Mouse (Mus musculus) CH12.LX (cell line): ENCODE data around the gene Smtnl2. TPM values are rescaled to one million over a fixed set of nuclear protein-coding genes. Genes with fewer than 3 reads are reported as not detected.

Source experiments
- DNase-seq: peaks from one replicate; pipeline ENCODE4 v3.0.0-alpha.2; 2013; ENCODE audit errors: extremely low read depth
- H3K27ac ChIP-seq: 2 replicates; pipeline ENCODE4 v1.5.1; 2012; ENCODE audit warnings: low read depth, mild to moderate bottlenecking, control low read depth, moderate library complexity; ENCODE audit not compliant: insufficient read depth
- H3K27me3 ChIP-seq: replicated peaks from 2 replicates; pipeline ENCODE3; 2012; ENCODE audit warnings: inconsistent platforms
- H3K36me3 ChIP-seq, 2 experiments: replicated peaks in 1 of 2; 2 replicates each; pipeline versions ENCODE3 to v1.6.1; 2012; ENCODE audit warnings: inconsistent platforms in 1 of 2, low read length in 1 of 2, mild to moderate bottlenecking in 1 of 2, mixed read lengths in 1 of 2, moderate library complexity in 1 of 2; ENCODE audit not compliant: control insufficient read depth in 1 of 2, insufficient read depth in 1 of 2
- H3K4me1 ChIP-seq, 2 experiments: 2 replicates each; pipeline ENCODE4 v1.6.1; 2012; ENCODE audit warnings: inconsistent platforms in 1 of 2, moderate library complexity in 1 of 2; ENCODE audit not compliant: insufficient read depth in 2 of 2, control insufficient read depth in 1 of 2
- H3K4me2 ChIP-seq: 2 replicates; pipeline ENCODE4 v1.6.1; 2012; ENCODE audit warnings: low read depth, mild to moderate bottlenecking, control low read depth; ENCODE audit not compliant: poor library complexity, insufficient read depth, severe bottlenecking
- H3K4me3 ChIP-seq, 3 experiments: fragments of 150-350 bp in 1 of 3; sonication (generic) in 1 of 3; replicated peaks in 1 of 3; 2 replicates each; pipeline versions ENCODE3 to v1.5.1; 2011 to 2012; ENCODE audit warnings: low read depth in 2 of 3, low read length in 2 of 3, mild to moderate bottlenecking in 2 of 3, moderate library complexity in 2 of 3, control low read depth in 1 of 3, improper control_type of control experiment in 1 of 3, inconsistent platforms in 1 of 3, mixed read lengths in 1 of 3; ENCODE audit not compliant: poor library complexity in 1 of 3
- H3K79me2 ChIP-seq: replicated peaks from 2 replicates; pipeline ENCODE4 v1.6.1; 2012; ENCODE audit warnings: mild to moderate bottlenecking, moderate library complexity; ENCODE audit not compliant: control insufficient read depth, poor library complexity, insufficient read depth, severe bottlenecking; ENCODE audit errors: extremely low read depth
- H3K9ac ChIP-seq: 2 replicates; pipeline ENCODE4 v1.6.1; 2012; ENCODE audit warnings: low read depth, mild to moderate bottlenecking, control low read depth, moderate library complexity; ENCODE audit not compliant: insufficient read depth
- H3K9me3 ChIP-seq: replicated peaks from 2 replicates; pipeline ENCODE3; 2012; ENCODE audit warnings: low read length, inconsistent platforms, mixed read lengths
- BHLHE40 ChIP-seq: IDR thresholded peaks from 2 replicates; pipeline ENCODE4 v1.6.1; 2011; ENCODE audit warnings: mild to moderate bottlenecking, low read depth, low read length, improper control_type of control experiment
- CHD1 ChIP-seq: IDR thresholded peaks from 2 replicates; pipeline ENCODE4 v1.6.1; 2012; ENCODE audit warnings: low read depth, low read length, improper control_type of control experiment, inconsistent platforms
- CHD2 ChIP-seq: IDR thresholded peaks from 2 replicates; pipeline ENCODE4 v1.6.1; 2011; ENCODE audit warnings: low read length, improper control_type of control experiment
- CTCF ChIP-seq, 2 experiments: IDR thresholded peaks in 1 of 2; conservative IDR thresholded peaks in 1 of 2; 2 replicates each; pipeline ENCODE4 v1.5.1; 2011 to 2012; ENCODE audit warnings: low read depth in 2 of 2, low read length in 2 of 2, improper control_type of control experiment in 1 of 2, inconsistent platforms in 1 of 2, mild to moderate bottlenecking in 1 of 2, moderate library complexity in 1 of 2
- E2F4 ChIP-seq: IDR thresholded peaks from 2 replicates; pipeline ENCODE4 v1.6.1; 2011; ENCODE audit warnings: low read depth, low read length, improper control_type of control experiment; ENCODE audit not compliant: insufficient replicate concordance
- EP300 ChIP-seq: IDR thresholded peaks from 2 replicates; pipeline ENCODE4 v1.6.1; 2011; ENCODE audit warnings: low read length, improper control_type of control experiment
- ETS1 ChIP-seq: conservative IDR thresholded peaks from 2 replicates; pipeline ENCODE4 v1.6.1; 2012; ENCODE audit warnings: low read depth, mild to moderate bottlenecking, inconsistent platforms, low read length, improper control_type of control experiment, moderate library complexity
- HCFC1 ChIP-seq: IDR thresholded peaks from 2 replicates; pipeline ENCODE4 v1.6.1; 2012; ENCODE audit warnings: low read depth, mild to moderate bottlenecking, inconsistent platforms, low read length, improper control_type of control experiment
- IRF4 ChIP-seq: IDR thresholded peaks from 2 replicates; pipeline ENCODE4 v1.6.1; 2014; ENCODE audit warnings: low read depth, mild to moderate bottlenecking, inconsistent platforms, low read length, improper control_type of control experiment
- JUN ChIP-seq: IDR thresholded peaks from 2 replicates; pipeline ENCODE4 v1.6.1; 2011; ENCODE audit warnings: low read depth, mild to moderate bottlenecking, low read length, improper control_type of control experiment, moderate library complexity; ENCODE audit not compliant: insufficient read depth
- MAFK ChIP-seq: IDR thresholded peaks from 2 replicates; pipeline ENCODE4 v1.6.1; 2011; ENCODE audit warnings: low read length, improper control_type of control experiment; ENCODE audit not compliant: insufficient replicate concordance
- MAX ChIP-seq: IDR thresholded peaks from 2 replicates; pipeline ENCODE4 v1.6.1; 2011; ENCODE audit warnings: low read length, improper control_type of control experiment
- MEF2A ChIP-seq: IDR thresholded peaks from 2 replicates; pipeline ENCODE4 v1.6.1; 2014; ENCODE audit warnings: low read depth, mild to moderate bottlenecking, inconsistent platforms, low read length, improper control_type of control experiment, borderline replicate concordance
- MXI1 ChIP-seq: IDR thresholded peaks from 2 replicates; pipeline ENCODE4 v1.6.1; 2011; ENCODE audit warnings: mild to moderate bottlenecking, low read depth, low read length, improper control_type of control experiment
- MYC ChIP-seq: IDR thresholded peaks from 2 replicates; pipeline ENCODE4 v1.6.1; 2011; ENCODE audit warnings: low read depth, mild to moderate bottlenecking, improper control_type of control experiment, low read length
- NELFE ChIP-seq: IDR thresholded peaks from 2 replicates; pipeline ENCODE4 v1.6.1; 2011; ENCODE audit warnings: low read depth, low read length, improper control_type of control experiment
- NRF1 ChIP-seq: IDR thresholded peaks from 2 replicates; pipeline ENCODE4 v1.6.1; 2014; ENCODE audit warnings: low read depth, mild to moderate bottlenecking, inconsistent platforms, low read length, improper control_type of control experiment, moderate library complexity
- PAX5 ChIP-seq: IDR thresholded peaks from 2 replicates; pipeline ENCODE4 v1.6.1; 2012; ENCODE audit warnings: low read length, inconsistent platforms, mixed read lengths
- POLR2AphosphoS2 ChIP-seq: IDR thresholded peaks from 2 replicates; pipeline ENCODE4 v1.6.1; 2011; ENCODE audit warnings: low read depth, low read length, improper control_type of control experiment
- RAD21 ChIP-seq: IDR thresholded peaks from 2 replicates; pipeline ENCODE4 v1.6.1; 2011; ENCODE audit warnings: low read depth, mild to moderate bottlenecking, low read length, improper control_type of control experiment, moderate library complexity
- RCOR1 ChIP-seq: conservative IDR thresholded peaks from 2 replicates; pipeline ENCODE4 v1.6.1; 2012; ENCODE audit warnings: low read depth, mild to moderate bottlenecking, inconsistent platforms, low read length, improper control_type of control experiment
- SIN3A ChIP-seq: IDR thresholded peaks from 2 replicates; pipeline ENCODE4 v1.6.1; 2012; ENCODE audit warnings: low read length, improper control_type of control experiment, inconsistent platforms
- SMC3 ChIP-seq: IDR thresholded peaks from 2 replicates; pipeline ENCODE4 v1.6.1; 2011; ENCODE audit warnings: low read depth, low read length, improper control_type of control experiment
- TBP ChIP-seq: conservative IDR thresholded peaks from 2 replicates; pipeline ENCODE4 v1.6.1; 2011; ENCODE audit warnings: low read depth, low read length, improper control_type of control experiment
- TCF12 ChIP-seq: IDR thresholded peaks from 2 replicates; pipeline ENCODE4 v1.6.1; 2014; ENCODE audit warnings: low read depth, mild to moderate bottlenecking, inconsistent platforms, low read length, improper control_type of control experiment
- UBTF ChIP-seq: IDR thresholded peaks from 2 replicates; pipeline ENCODE4 v1.6.1; 2012; ENCODE audit warnings: low read depth, mild to moderate bottlenecking, inconsistent platforms, low read length, improper control_type of control experiment, moderate library complexity
- USF1 ChIP-seq: IDR thresholded peaks from 2 replicates; pipeline ENCODE4 v1.6.1; 2014; ENCODE audit warnings: low read depth, mild to moderate bottlenecking, inconsistent platforms, low read length, improper control_type of control experiment
- USF2 ChIP-seq: conservative IDR thresholded peaks from 2 replicates; pipeline ENCODE4 v1.6.1; 2011; ENCODE audit warnings: low read depth, low read length, improper control_type of control experiment
- ZC3H11A ChIP-seq: IDR thresholded peaks from 2 replicates; pipeline ENCODE4 v1.6.1; 2012; ENCODE audit warnings: low read depth, mild to moderate bottlenecking, inconsistent platforms, low read length, improper control_type of control experiment
- ZKSCAN1 ChIP-seq: IDR thresholded peaks from 2 replicates; pipeline ENCODE4 v1.6.1; 2012; ENCODE audit warnings: low read depth, inconsistent platforms, low read length, improper control_type of control experiment, borderline replicate concordance
- ZMIZ1 ChIP-seq: IDR thresholded peaks from 2 replicates; pipeline ENCODE4 v1.6.1; 2012; ENCODE audit warnings: low read depth, mild to moderate bottlenecking, inconsistent platforms, low read length, improper control_type of control experiment
- dilution Hi-C: fragments of 300-500 bp; cut with MboI; formaldehyde crosslinking; loops from 2 replicates; pipeline ENCODE4 v1.14.3; 2020; ENCODE audit warnings: low sequenced_read_pairs; ENCODE audit not compliant: extremely low pct_unique_long_range_greater_than_20kb, extremely low pct_ligation_motif_present
- in situ Hi-C: fragments of 300-500 bp; cut with MboI; formaldehyde crosslinking; loops from 3 replicates; pipeline ENCODE4 v1.14.3; 2019; ENCODE audit warnings: low sequenced_read_pairs, low pct_ligation_motif_present, low pct_unique_long_range_greater_than_20kb, mixed read lengths
- polyA plus RNA-seq: library from polyadenylated mRNA; unstranded; fragments of >175 nt; gene quantifications from 2 replicates; pipeline ENCODE4 v1.2.1, GENCODE M21; 2012; ENCODE audit warnings: low read depth; ENCODE audit not compliant: insufficient read length
- total RNA-seq, 2 experiments: library from RNA; depleted of rRNA; stranded (reverse); fragments of 300-350 nt in 1 of 2; fragments of >200 nt in 1 of 2; gene quantifications; 2 replicates each; pipeline ENCODE4 v1.2.3; 2012 to 2014

Gene Smtnl2
- total and polyA plus RNA-seq, 3 experiments, result 0.47 TPM; not detected in 1

- H3K9ac ChIP-seq, result no peak overlapping the region
- in situ Hi-C loops, result loop anchor here (5.0 kb wide), 2 partner anchors 78 to 218 kb away; no protein-coding TSS in a partner anchor
- H3K79me2 ChIP-seq, result no peaks in the 10 kb centered on the region
- no peak overlapping the region for H3K4me3 ChIP-seq
- peaks cover 11% of the 10 kb centered on the region for H3K27me3 ChIP-seq
- H3K36me3 ChIP-seq, result no peaks in the 10 kb centered on the region
- H3K4me2 ChIP-seq, result no peak overlapping the region
- no peak overlapping the region for H3K27ac ChIP-seq
- dilution Hi-C loops, result no loop called here
- H3K4me1 ChIP-seq, result peaks cover 0 to 6% of the 10 kb centered on the region in 2 experiments; a peak in 2 of 4 replicates
- no peak for DNase-seq
- H3K9me3 ChIP-seq, result peaks cover 2% of the 10 kb centered on the region
- TF ChIP-seq MXI1 (no peak), MAX (no peak), CTCF (conservative IDR thresholded peaks at IDR 0.05 in 1 of 2, IDR thresholded peaks at IDR 0.05 in 1 of 2; ENCODE audit: low read depth in 2 of 2, low read length in 2 of 2) (no peak), NRF1 (no peak), MAFK (no peak), MYC (no peak), RCOR1 (no peak), ZKSCAN1 (no peak), CHD2 (no peak)
Measured at GRCm38 (mm10) chr11:72344486-72344885, 67.0 kb downstream of the Smtnl2 start.

DNA sequence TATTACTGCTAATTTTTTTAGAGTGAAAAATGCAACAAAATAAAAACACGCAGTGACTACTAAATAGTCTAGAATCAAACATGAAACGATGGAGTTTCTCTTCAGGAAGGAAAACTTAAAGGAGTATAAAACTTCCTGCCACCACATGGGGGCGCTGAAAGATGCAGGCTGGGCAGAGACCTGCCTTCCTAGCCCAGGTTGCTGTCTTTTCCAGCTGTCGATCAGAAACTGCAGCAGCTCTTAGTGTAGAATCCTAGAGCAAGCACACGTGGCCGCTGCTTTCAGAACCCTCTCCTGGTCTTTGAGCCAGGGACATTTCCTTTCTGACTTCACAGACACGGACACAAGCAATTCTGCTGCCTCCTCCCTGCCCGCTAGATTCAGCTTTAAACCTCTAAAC is 67.6 kb downstream of the Smtnl2 start:
- peaks cover 15% of the 10 kb centered on the region for H3K27me3 ChIP-seq
- H3K36me3 ChIP-seq, result no peaks in the 10 kb centered on the region
- in situ Hi-C loops, result loop anchor here (5.0 kb wide), 2 partner anchors 78 to 218 kb away; no protein-coding TSS in a partner anchor
- dilution Hi-C loops, result no loop called here
- no peak overlapping the region for H3K4me3 ChIP-seq
- peaks cover 2% of the 10 kb centered on the region for H3K9me3 ChIP-seq
- H3K27ac ChIP-seq, result no peak overlapping the region
- H3K9ac ChIP-seq, result no peak overlapping the region
- peaks cover 0 to 6% of the 10 kb centered on the region in 2 experiments; a peak in 2 of 4 replicates for H3K4me1 ChIP-seq
- H3K79me2 ChIP-seq, result no peaks in the 10 kb centered on the region
- no peak overlapping the region for H3K4me2 ChIP-seq
- peak; percentile 55 for DNase-seq
- no peak for TF ChIP-seq POLR2AphosphoS2
- TF ChIP-seq PAX5, result no peak
- TF ChIP-seq CHD1, result no peak
- no peak for TF ChIP-seq IRF4
- no peak for TF ChIP-seq BHLHE40
- TF ChIP-seq RAD21, result peak; percentile 71
- no peak for TF ChIP-seq MAFK
- no peak for TF ChIP-seq ZC3H11A
- 0 out of 2 replicates have a peak, but pooled peaks have one; percentile 32 for TF ChIP-seq NELFE
- TF ChIP-seq USF1, result no peak
- 0 out of 2 replicates have a peak, but pooled peaks have one; percentile 14 for TF ChIP-seq EP300
- TF ChIP-seq MYC, result 0 out of 2 replicates have a peak, but pooled peaks have one; percentile 43
- TF ChIP-seq SIN3A, result no peak
- TF ChIP-seq NRF1, result no peak
- no peak for TF ChIP-seq USF2
- no peak for TF ChIP-seq TBP
- no peak for TF ChIP-seq MEF2A
- no peak for TF ChIP-seq UBTF
- TF ChIP-seq SMC3, result peak; percentile 69
- TF ChIP-seq JUN, result no peak
- peak; percentile 23 to 87; a peak in 3 of 4 replicates for TF ChIP-seq CTCF (conservative IDR thresholded peaks at IDR 0.05 in 1 of 2, IDR thresholded peaks at IDR 0.05 in 1 of 2; ENCODE audit: low read depth in 2 of 2, low read length in 2 of 2)
- no peak for TF ChIP-seq E2F4
- TF ChIP-seq HCFC1, result 0 out of 2 replicates have a peak, but pooled peaks have one; percentile 15
- no peak for TF ChIP-seq RCOR1
- TF ChIP-seq ZKSCAN1, result no peak
- no peak for TF ChIP-seq ZMIZ1
- TF ChIP-seq TCF12, result no peak
- no peak for TF ChIP-seq ETS1
